Mouse (Mus musculus) midbrain, embryonic 14.5 days (tissue): ENCODE measurements around the gene Orm1. TPM values are rescaled to one million over a fixed set of nuclear protein-coding genes. Genes with fewer than 3 reads are reported as not detected.

ENCODE experiments used
- ATAC-seq: fragments of 200-750 bp; cut with Nextera tagmentation; 2 replicates; pipeline ENCODE4 v1.8.0; 2017; ENCODE audit warnings: moderate number of reproducible peaks, moderate library complexity; ENCODE audit not compliant: low FRiP score, low TSS enrichment
- DNase-seq: peaks from one replicate; pipeline ENCODE4 v3.0.0-alpha.2; 2015
- H3K27ac ChIP-seq: fragments of 300-500 bp; sonication (generic); replicated peaks from 2 replicates; pipeline ENCODE4 v1.5.1; 2014; ENCODE audit warnings: mild to moderate bottlenecking, low read depth, low read length, moderate library complexity
- H3K27me3 ChIP-seq: fragments of 300-500 bp; sonication (generic); 2 replicates; pipeline ENCODE4 v1.6.1; 2014; ENCODE audit warnings: low read length, control low read depth, mixed read lengths; ENCODE audit not compliant: control insufficient read depth, insufficient read depth
- H3K36me3 ChIP-seq: fragments of 300-500 bp; sonication (generic); 2 replicates; pipeline ENCODE4 v1.6.1; 2014; ENCODE audit warnings: low read length, control low read depth; ENCODE audit not compliant: control insufficient read depth, insufficient read depth
- H3K4me1 ChIP-seq: fragments of 300-500 bp; sonication (generic); 2 replicates; pipeline ENCODE4 v1.6.1; 2014; ENCODE audit warnings: mild to moderate bottlenecking, antibody characterized with exemption, low read length, control low read depth; ENCODE audit not compliant: control insufficient read depth, insufficient read depth
- H3K4me2 ChIP-seq: fragments of 300-500 bp; sonication (generic); 2 replicates; pipeline ENCODE4 v1.6.1; 2014; ENCODE audit warnings: mild to moderate bottlenecking, low read length, moderate library complexity
- H3K4me3 ChIP-seq: fragments of 300-500 bp; sonication (generic); replicated peaks from 2 replicates; pipeline ENCODE4 v1.5.1; 2014; ENCODE audit warnings: low read depth, low read length
- H3K9ac ChIP-seq: fragments of 300-500 bp; sonication (generic); replicated peaks from 2 replicates; pipeline ENCODE4 v1.6.1; 2014; ENCODE audit warnings: mild to moderate bottlenecking, low read length, moderate library complexity
- H3K9me3 ChIP-seq: fragments of 300-500 bp; sonication (generic); 2 replicates; pipeline ENCODE4 v1.6.1; 2016; ENCODE audit warnings: low read length, control low read depth, mixed read lengths; ENCODE audit not compliant: control insufficient read depth
- WGBS: fragments of 180-500 bp; shearing (Covaris S2); extraction: QIAGEN DNeasy Blood & Tissue Kit; methylation state at CpG from one replicate; pipeline ENCODE4 v1.1.7; 2014; 5-methylcytosine and 5-hydroxymethylcytosine counted together
- polyA plus RNA-seq: library from polyadenylated mRNA; unstranded; fragments of >200 nt; fragmentation: Nextera tagmentation; extraction: Ambion mirVana; gene quantifications from 2 replicates; pipeline ENCODE4 v1.2.1, GENCODE M21; 2014

Gene Orm1
- polyA plus RNA-seq, 1 experiment from 2014 or later: not detected

GRCm38 (mm10) chr4:63345261-63345660 lies 901 bp downstream of the Orm1 start:
- no peaks in the 10 kb centered on the region for H3K9me3 ChIP-seq
- no peaks in the 10 kb centered on the region for H3K4me1 ChIP-seq
- no peak overlapping the region for H3K4me3 ChIP-seq
- H3K27ac ChIP-seq: no peak overlapping the region
- no peak for ATAC-seq
- H3K27me3 ChIP-seq: no peaks in the 10 kb centered on the region
- DNase-seq: no peak
- H3K36me3 ChIP-seq: no peaks in the 10 kb centered on the region
- H3K4me2 ChIP-seq: no peak overlapping the region
- no peak overlapping the region for H3K9ac ChIP-seq

DNA sequence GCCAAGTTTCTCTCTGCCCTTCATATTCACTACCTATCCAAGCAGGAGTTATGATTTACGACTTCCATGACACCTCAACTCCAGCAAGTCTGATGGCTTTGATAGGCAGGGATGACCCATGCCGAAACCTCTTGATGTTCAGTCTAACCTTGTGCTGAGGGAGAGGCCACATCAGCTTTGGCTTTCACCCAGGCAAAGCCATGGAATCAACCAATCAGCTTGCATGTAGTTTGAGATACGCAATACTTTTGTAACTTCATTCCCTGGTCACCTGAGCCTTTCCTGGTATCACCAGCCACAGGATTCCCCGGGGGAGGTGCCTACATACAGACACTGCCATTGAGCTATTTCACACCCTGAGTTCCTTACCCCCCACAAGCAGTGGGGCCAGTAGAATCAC lies 2.3 kb downstream of the Orm1 start:
- H3K9me3 ChIP-seq: no peaks in the 10 kb centered on the region
- H3K27ac ChIP-seq: no peak overlapping the region
- H3K4me2 ChIP-seq: no peak overlapping the region
- ATAC-seq (no peak), DNase-seq (no peak)
- WGBS: 86% methylated on average over 4 of the region's 4 CpGs
- H3K4me3 ChIP-seq: no peak overlapping the region
- H3K9ac ChIP-seq: no peak overlapping the region
- H3K36me3 ChIP-seq: no peaks in the 10 kb centered on the region
- no peaks in the 10 kb centered on the region for H3K4me1 ChIP-seq
- H3K27me3 ChIP-seq: no peaks in the 10 kb centered on the region

DNA sequence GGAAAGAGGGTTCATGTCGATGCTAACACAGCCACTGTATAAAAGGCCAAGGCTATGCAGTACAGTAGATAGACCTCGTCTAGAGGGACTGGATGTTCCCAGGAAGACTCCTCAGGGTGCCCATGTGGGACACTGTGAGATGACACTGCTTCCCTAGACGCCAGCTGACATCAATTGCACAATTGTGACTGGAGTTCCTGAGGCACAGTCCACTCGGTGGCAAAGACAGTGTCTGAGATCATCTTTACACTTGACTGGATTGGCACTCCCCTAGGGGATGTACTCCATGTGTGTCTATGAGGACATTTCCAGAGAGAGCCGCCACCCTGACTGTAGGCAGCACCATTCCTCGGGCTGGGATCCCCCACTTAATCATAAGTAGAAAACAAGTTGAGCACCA lies 4.2 kb downstream of the Orm1 start:
- ATAC-seq (no peak), DNase-seq (no peak)
- no peak overlapping the region for H3K27ac ChIP-seq
- no peak overlapping the region for H3K9ac ChIP-seq
- H3K27me3 ChIP-seq: no peaks in the 10 kb centered on the region
- WGBS: 67% methylated on average over 6 of the region's 6 CpGs
- H3K9me3 ChIP-seq: no peaks in the 10 kb centered on the region
- H3K4me2 ChIP-seq: no peak overlapping the region
- H3K4me1 ChIP-seq: no peaks in the 10 kb centered on the region
- no peaks in the 10 kb centered on the region for H3K36me3 ChIP-seq
- H3K4me3 ChIP-seq: no peak overlapping the region

GRCm38 (mm10) chr4:63355877-63356665 lies 11.7 kb downstream of the Orm1 start, which contains the start of gene Orm3:
Gene Orm3, plus strand, starts transcription at chr4:63356162.
- Histone ChIP-seq H3K27me3 (no peaks in the 10 kb centered on the region), H3K4me1 (no peaks in the 10 kb centered on the region), H3K27ac (no peak within 1 kb of the TSS), H3K4me2 (no peak within 1 kb of the TSS), H3K9me3 (no peaks in the 10 kb centered on the region), H3K4me3 (no peak within 1 kb of the TSS), H3K36me3 (no peaks in the 10 kb centered on the region), H3K9ac (no peak within 1 kb of the TSS)
- 85% methylated on average over 4 of the region's 4 CpGs for WGBS
- DNase-seq (no peak), ATAC-seq (no peak)

GRCm38 (mm10) chr4:63356981-63357570 lies 12.7 kb downstream of the Orm1 start:
- no peak overlapping the region for H3K4me2 ChIP-seq
- no peaks in the 10 kb centered on the region for H3K27me3 ChIP-seq
- DNase-seq (no peak), ATAC-seq (no peak)
- H3K4me3 ChIP-seq: no peak overlapping the region
- H3K9ac ChIP-seq: no peak overlapping the region
- WGBS: 64% methylated on average over 2 of the region's 2 CpGs
- no peak overlapping the region for H3K27ac ChIP-seq
- no peaks in the 10 kb centered on the region for H3K36me3 ChIP-seq
- no peaks in the 10 kb centered on the region for H3K4me1 ChIP-seq
- no peaks in the 10 kb centered on the region for H3K9me3 ChIP-seq

DNA sequence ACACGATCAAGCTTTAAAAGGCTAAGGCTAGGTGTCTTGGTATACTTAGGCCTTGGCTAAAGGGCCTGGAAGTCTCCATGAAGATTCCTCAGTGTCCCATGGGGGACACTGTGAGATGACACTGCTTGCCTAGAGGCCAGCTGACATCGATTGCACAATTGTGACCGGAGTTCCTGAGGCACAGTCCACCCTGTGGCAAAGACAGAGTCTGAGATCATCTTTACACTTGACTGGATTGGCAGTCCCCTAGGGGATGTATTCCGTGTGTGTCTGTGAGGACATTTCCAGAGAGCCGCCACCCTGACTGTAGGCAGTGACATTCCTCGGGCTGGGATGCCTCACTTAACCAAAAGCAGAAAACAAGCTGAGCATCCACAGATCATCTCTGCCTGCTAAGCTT lies 15.5 kb downstream of the Orm1 start:
- Histone ChIP-seq H3K27me3 (no peaks in the 10 kb centered on the region), H3K36me3 (no peaks in the 10 kb centered on the region), H3K9ac (no peak overlapping the region), H3K9me3 (no peaks in the 10 kb centered on the region), H3K4me1 (no peaks in the 10 kb centered on the region), H3K4me3 (no peak overlapping the region), H3K27ac (no peak overlapping the region), H3K4me2 (no peak overlapping the region)
- ATAC-seq: no peak
- DNase-seq: no peak
- 74% methylated on average over 6 of the region's 6 CpGs for WGBS

DNA sequence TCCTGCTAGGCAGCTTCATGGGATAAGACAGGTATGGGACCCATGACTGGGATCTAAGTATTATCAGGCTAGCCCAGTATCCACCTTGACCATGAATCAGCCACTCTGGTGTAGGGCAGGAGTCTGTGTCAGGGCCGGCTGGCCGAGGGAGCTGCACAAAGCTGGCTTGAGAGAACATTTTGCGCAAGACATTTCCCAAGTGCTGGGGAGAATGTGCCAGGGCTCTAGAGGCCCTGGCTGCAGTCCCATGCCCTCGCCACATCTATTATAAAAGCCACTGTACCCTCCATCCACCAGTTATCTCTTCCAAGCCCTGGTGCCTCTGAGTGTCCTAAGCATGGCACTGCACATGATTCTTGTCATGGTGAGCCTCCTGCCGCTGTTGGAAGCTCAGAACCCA lies 17.8 kb downstream of the Orm1 start, which contains the start of gene Orm2:
Orm2 (plus strand) TSS at position 300 of the 400 bp plus-strand sequence.
- H3K9ac ChIP-seq: no peak within 1 kb of the TSS
- no peak within 1 kb of the TSS for H3K4me2 ChIP-seq
- ATAC-seq (no peak), DNase-seq (no peak)
- H3K4me1 ChIP-seq: no peaks in the 10 kb centered on the region
- H3K36me3 ChIP-seq: no peaks in the 10 kb centered on the region
- H3K27me3 ChIP-seq: no peaks in the 10 kb centered on the region
- no peak within 1 kb of the TSS for H3K27ac ChIP-seq
- H3K9me3 ChIP-seq: no peaks in the 10 kb centered on the region
- H3K4me3 ChIP-seq: no peak within 1 kb of the TSS
- WGBS: 89% methylated on average over 5 of the region's 5 CpGs

DNA sequence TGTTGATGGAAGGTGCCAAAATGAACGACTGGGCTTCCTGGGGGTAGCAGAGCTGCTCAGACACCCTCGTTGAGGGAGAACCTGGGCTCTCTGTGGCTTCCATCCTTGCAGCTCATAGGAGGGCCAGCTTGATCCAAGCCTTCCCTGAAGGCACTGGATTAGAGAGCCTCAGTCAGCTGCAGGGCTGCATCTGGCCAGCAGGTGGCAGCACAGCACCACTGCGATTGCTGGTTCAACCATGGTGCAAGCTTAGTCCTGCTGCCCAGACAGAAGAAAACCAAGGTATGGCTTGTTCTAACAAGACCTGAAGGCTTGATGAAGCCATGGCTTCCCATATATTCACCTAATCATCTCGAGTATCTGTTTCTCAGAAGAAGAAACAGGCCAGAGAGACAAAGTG lies 24.2 kb downstream of the Orm1 start:
- no peak overlapping the region for H3K4me2 ChIP-seq
- H3K9me3 ChIP-seq: no peaks in the 10 kb centered on the region
- H3K4me3 ChIP-seq: no peak overlapping the region
- peak; percentile 57; the same call in 1 of the 2 replicates for ATAC-seq
- H3K27ac ChIP-seq: no peak overlapping the region
- peaks cover 22% of the 10 kb centered on the region; the same call in 1 of the 2 replicates for H3K36me3 ChIP-seq
- 23% methylated on average over 4 of the region's 4 CpGs for WGBS
- DNase-seq: peak; percentile 86
- H3K4me1 ChIP-seq: no peaks in the 10 kb centered on the region
- no peak overlapping the region for H3K9ac ChIP-seq
- H3K27me3 ChIP-seq: no peaks in the 10 kb centered on the region

DNA sequence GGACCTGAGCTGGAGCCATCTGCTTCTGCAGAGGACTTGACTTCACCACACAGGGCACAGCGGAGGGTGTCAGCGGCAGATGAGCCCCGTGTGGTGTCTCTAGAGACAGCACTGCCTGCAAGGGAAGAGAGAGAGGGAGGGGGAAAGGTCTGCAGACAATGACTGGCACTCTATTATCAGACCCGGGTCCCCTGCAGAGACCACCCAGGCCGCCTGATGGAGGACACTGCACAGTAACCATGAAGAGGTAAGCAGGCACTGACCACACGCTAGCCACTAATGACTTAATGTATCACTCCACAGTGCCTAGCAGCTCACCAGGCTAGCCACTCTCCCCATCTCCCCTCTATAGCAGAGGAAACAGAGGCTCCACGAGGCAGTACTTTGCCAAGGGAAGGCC lies 26.5 kb downstream of the Orm1 start:
- Histone ChIP-seq H3K9ac (no peak overlapping the region), H3K36me3 (peaks cover 30% of the 10 kb centered on the region; the same call in 1 of the 2 replicates), H3K27ac (no peak overlapping the region), H3K27me3 (no peaks in the 10 kb centered on the region), H3K4me3 (no peak overlapping the region), H3K9me3 (no peaks in the 10 kb centered on the region), H3K4me1 (no peaks in the 10 kb centered on the region), H3K4me2 (no peak overlapping the region)
- DNase-seq: no peak
- 23% methylated on average over 7 of the region's 7 CpGs for WGBS
- ATAC-seq: no peak
